ENCODE assay signal across 8 mouse cellular contexts in the genomic region with DNA sequence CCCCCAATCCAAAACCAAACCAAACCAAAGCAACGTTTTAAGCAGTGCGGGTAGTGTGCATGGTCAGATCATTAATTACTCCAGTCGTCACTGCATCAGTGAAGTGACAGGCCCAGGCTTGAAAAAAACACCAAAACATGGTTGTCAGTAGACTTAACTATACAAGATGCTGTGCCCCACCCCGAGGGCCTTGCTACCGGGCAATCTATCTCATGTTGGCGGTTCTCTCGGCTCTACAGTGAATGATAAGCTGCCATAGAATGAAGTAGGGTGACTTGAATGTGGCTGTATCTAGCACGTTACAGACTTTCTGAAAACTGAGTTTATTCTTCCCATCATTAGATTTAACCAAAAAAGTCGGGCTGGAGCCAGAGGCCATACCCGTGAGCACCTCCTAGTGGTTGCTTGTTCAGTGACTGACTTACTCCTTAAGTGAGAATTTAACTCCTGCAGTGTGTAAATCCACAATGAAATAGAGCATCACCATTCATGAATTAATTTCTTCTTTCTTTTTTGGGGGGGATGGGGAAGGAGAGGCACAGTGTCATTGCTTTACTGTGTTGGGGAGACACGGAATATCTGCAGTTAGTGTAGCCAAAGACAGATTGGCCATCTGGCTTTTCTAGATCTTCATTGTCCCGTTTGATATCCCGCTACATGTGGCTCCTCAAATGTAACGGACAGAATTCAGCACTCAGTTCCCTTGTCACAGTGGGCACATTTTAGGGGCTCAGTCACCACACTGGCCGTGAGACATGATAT.
DNase-seq lines count a peak whose midpoint lies in the region; ATAC-seq and TF ChIP-seq lines count a peak whose summit lies in the region.
"Had no signal": no experiment of that assay in that cellular context is flagged by ENCODE, and none has a peak within 500 bp of the region (broad histone marks: within the 10 kb centered on the region; RNA-seq: fewer than 3 reads in every experiment).

No protein-coding gene starts in this region.

- peak; percentile 65 for TF ChIP-seq CTCF in bone marrow, adult 2 months (IDR thresholded peaks at IDR 0.05; ENCODE audit: control insufficient read depth, insufficient read depth, low read length)
- peak; percentile 76 for TF ChIP-seq CTCF in stomach, postnatal 0 days (IDR thresholded peaks at IDR 0.05; ENCODE audit: low read depth)

- no peak overlapping the region for H3K9ac ChIP-seq in midbrain, embryonic 11.5 days (ENCODE audit: low read length)
- no peak overlapping the region for H3K9ac ChIP-seq in midbrain, embryonic 16.5 days (ENCODE audit: low read depth, low read length)
- no peak overlapping the region for H3K9ac ChIP-seq in stomach, postnatal 0 days (ENCODE audit: low read length)
- no peak overlapping the region for H3K9ac ChIP-seq in forebrain, embryonic 14.5 days (ENCODE audit: low read length)
- H3K9ac ChIP-seq: neural tube, embryonic 13.5 days had no signal

- ATAC-seq in midbrain, embryonic 11.5 days (ENCODE audit: low FRiP score) = no peak
- no peak for ATAC-seq in midbrain, embryonic 16.5 days
- ATAC-seq in stomach, postnatal 0 days (ENCODE audit: low FRiP score, low TSS enrichment) = peak; percentile 15; the same call in 1 of the 2 replicates
- ATAC-seq in forebrain, embryonic 14.5 days = no peak

- no peak overlapping the region for H3K4me3 ChIP-seq in midbrain, embryonic 11.5 days (ENCODE audit: low read depth, low read length)
- no peak overlapping the region for H3K4me3 ChIP-seq in midbrain, embryonic 16.5 days (ENCODE audit: low read depth, low read length)
- no peak overlapping the region for H3K4me3 ChIP-seq in bone marrow, adult 2 months (replicated peaks; ENCODE audit: control insufficient read depth, low read depth, low read length)
- no peak overlapping the region for H3K4me3 ChIP-seq in stomach, postnatal 0 days (ENCODE audit: low read depth, low read length)
- H3K4me3 ChIP-seq in forebrain, embryonic 14.5 days (ENCODE audit: low read depth, low read length) = no peak overlapping the region
- H3K4me3 ChIP-seq: neural tube, embryonic 13.5 days had no signal

- TF ChIP-seq EP300 in stomach, postnatal 0 days (optimal IDR thresholded peaks at IDR 0.05) = no peak

- H3K4me2 ChIP-seq in midbrain, embryonic 11.5 days = no peak overlapping the region
- H3K4me2 ChIP-seq in midbrain, embryonic 16.5 days (ENCODE audit: low read length) = no peak overlapping the region
- no peak overlapping the region for H3K4me2 ChIP-seq in stomach, postnatal 0 days (replicated peaks; ENCODE audit: low read depth)
- no peak overlapping the region for H3K4me2 ChIP-seq in forebrain, embryonic 14.5 days (ENCODE audit: low read length)
- H3K4me2 ChIP-seq: neural tube, embryonic 13.5 days had no signal

- H3K27me3 ChIP-seq in midbrain, embryonic 11.5 days (ENCODE audit: control insufficient read depth, insufficient read depth, low read length) = no peaks in the 10 kb centered on the region
- no peaks in the 10 kb centered on the region for H3K27me3 ChIP-seq in midbrain, embryonic 16.5 days (ENCODE audit: control insufficient read depth, insufficient read depth, low read depth, low read length)
- H3K27me3 ChIP-seq in stomach, postnatal 0 days (ENCODE audit: control insufficient read depth, insufficient read depth, low read length) = no peaks in the 10 kb centered on the region
- H3K27me3 ChIP-seq in forebrain, embryonic 14.5 days (replicated peaks; ENCODE audit: control insufficient read depth, insufficient read depth, low read length) = no peaks in the 10 kb centered on the region
- H3K27me3 ChIP-seq: neural tube, embryonic 13.5 days had no signal

- no peak for TF ChIP-seq POLR2A in bone marrow, adult 2 months (IDR thresholded peaks at IDR 0.05; ENCODE audit: borderline replicate concordance, control insufficient read depth, low read depth, low read length)

- H3K9me3 ChIP-seq in midbrain, embryonic 11.5 days (ENCODE audit: control insufficient read depth, low read length) = no peaks in the 10 kb centered on the region
- no peaks in the 10 kb centered on the region for H3K9me3 ChIP-seq in midbrain, embryonic 16.5 days (replicated peaks; ENCODE audit: control insufficient read depth, low read length, poor library complexity, severe bottlenecking)
- H3K9me3 ChIP-seq in stomach, postnatal 0 days (ENCODE audit: control insufficient read depth, low read length) = no peaks in the 10 kb centered on the region
- no peaks in the 10 kb centered on the region for H3K9me3 ChIP-seq in forebrain, embryonic 14.5 days (replicated peaks; ENCODE audit: control insufficient read depth, low read length)
- H3K9me3 ChIP-seq: neural tube, embryonic 13.5 days had no signal

- DNase-seq in midbrain, embryonic 11.5 days (ENCODE audit: low spot score, missing footprints) = peak; percentile 82
- DNase-seq in heart, postnatal 4 days = peak; percentile 70
- DNase-seq in stomach, postnatal 0 days (ENCODE audit: low spot score) = peak; percentile 41
- no peak for DNase-seq in forebrain, embryonic 14.5 days (ENCODE audit: low spot score)
- no peak for DNase-seq in layer of hippocampus, postnatal 10 days (ENCODE audit: low spot score in 2 of 2)

- 77% methylated on average over 15 of the region's 15 CpGs for WGBS in midbrain, embryonic 11.5 days
- WGBS in midbrain, embryonic 16.5 days = 76% methylated on average over 15 of the region's 15 CpGs
- WGBS in bone marrow, adult 2 months = 59% methylated on average over 15 of the region's 15 CpGs
- 52% methylated on average over 15 of the region's 15 CpGs for WGBS in stomach, postnatal 0 days
- 77% methylated on average over 15 of the region's 15 CpGs for WGBS in forebrain, embryonic 14.5 days

- no peak overlapping the region for H3K27ac ChIP-seq in midbrain, embryonic 11.5 days (ENCODE audit: low read depth, low read length)
- no peak overlapping the region for H3K27ac ChIP-seq in midbrain, embryonic 16.5 days (ENCODE audit: low read length)
- no peak overlapping the region for H3K27ac ChIP-seq in bone marrow, adult 2 months (ENCODE audit: control insufficient read depth, insufficient read depth, low read depth, low read length, poor library complexity)
- no peak overlapping the region; the same call in 1 of the 2 replicates for H3K27ac ChIP-seq in stomach, postnatal 0 days (replicated peaks)
- no peak overlapping the region for H3K27ac ChIP-seq in forebrain, embryonic 14.5 days (ENCODE audit: low read depth, low read length)
- H3K27ac ChIP-seq: neural tube, embryonic 13.5 days had no signal

- H3K4me1 ChIP-seq in midbrain, embryonic 11.5 days (ENCODE audit: control insufficient read depth, insufficient read depth, low read length) = no peaks in the 10 kb centered on the region
- no peaks in the 10 kb centered on the region for H3K4me1 ChIP-seq in midbrain, embryonic 16.5 days (ENCODE audit: control insufficient read depth, insufficient read depth, low read length)
- no peaks in the 10 kb centered on the region; the same call in 1 of the 2 replicates for H3K4me1 ChIP-seq in bone marrow, adult 2 months (ENCODE audit: control insufficient read depth, insufficient read depth, low read length)
- H3K4me1 ChIP-seq in stomach, postnatal 0 days (replicated peaks; ENCODE audit: control insufficient read depth, insufficient read depth) = no peaks in the 10 kb centered on the region
- no peaks in the 10 kb centered on the region for H3K4me1 ChIP-seq in forebrain, embryonic 14.5 days (ENCODE audit: control insufficient read depth, insufficient read depth, low read length)
- H3K4me1 ChIP-seq: neural tube, embryonic 13.5 days had no signal

- no peaks in the 10 kb centered on the region for H3K36me3 ChIP-seq in midbrain, embryonic 11.5 days (ENCODE audit: control insufficient read depth, insufficient read depth, low read length)
- H3K36me3 ChIP-seq in midbrain, embryonic 16.5 days (ENCODE audit: control insufficient read depth, insufficient read depth, low read length) = no peaks in the 10 kb centered on the region; the same call in 1 of the 2 replicates
- no peaks in the 10 kb centered on the region for H3K36me3 ChIP-seq in stomach, postnatal 0 days (ENCODE audit: control insufficient read depth, insufficient read depth, low read length)
- H3K36me3 ChIP-seq in forebrain, embryonic 14.5 days (ENCODE audit: control insufficient read depth, insufficient read depth, low read length) = no peaks in the 10 kb centered on the region

Comparison
In these comparisons a context has a peak if more than half of its experiments do, and no peak if none do; other contexts are left out.
1. DNase-seq: peak in midbrain, embryonic 11.5 days (single experiment), heart, postnatal 4 days (single experiment) and stomach, postnatal 0 days (single experiment); none in forebrain, embryonic 14.5 days (single experiment) and layer of hippocampus, postnatal 10 days (0 of 2).